Mouse (Mus musculus): ENCODE measurements around the gene Jmjd7. TPM values are rescaled to one million over a fixed set of nuclear protein-coding genes. Genes with fewer than 3 reads are reported as not detected.

Gene Jmjd7
- 4.4 and 5.0 TPM in 2 replicates for polyA plus RNA-seq (2012; rRNA removed)

DNA sequence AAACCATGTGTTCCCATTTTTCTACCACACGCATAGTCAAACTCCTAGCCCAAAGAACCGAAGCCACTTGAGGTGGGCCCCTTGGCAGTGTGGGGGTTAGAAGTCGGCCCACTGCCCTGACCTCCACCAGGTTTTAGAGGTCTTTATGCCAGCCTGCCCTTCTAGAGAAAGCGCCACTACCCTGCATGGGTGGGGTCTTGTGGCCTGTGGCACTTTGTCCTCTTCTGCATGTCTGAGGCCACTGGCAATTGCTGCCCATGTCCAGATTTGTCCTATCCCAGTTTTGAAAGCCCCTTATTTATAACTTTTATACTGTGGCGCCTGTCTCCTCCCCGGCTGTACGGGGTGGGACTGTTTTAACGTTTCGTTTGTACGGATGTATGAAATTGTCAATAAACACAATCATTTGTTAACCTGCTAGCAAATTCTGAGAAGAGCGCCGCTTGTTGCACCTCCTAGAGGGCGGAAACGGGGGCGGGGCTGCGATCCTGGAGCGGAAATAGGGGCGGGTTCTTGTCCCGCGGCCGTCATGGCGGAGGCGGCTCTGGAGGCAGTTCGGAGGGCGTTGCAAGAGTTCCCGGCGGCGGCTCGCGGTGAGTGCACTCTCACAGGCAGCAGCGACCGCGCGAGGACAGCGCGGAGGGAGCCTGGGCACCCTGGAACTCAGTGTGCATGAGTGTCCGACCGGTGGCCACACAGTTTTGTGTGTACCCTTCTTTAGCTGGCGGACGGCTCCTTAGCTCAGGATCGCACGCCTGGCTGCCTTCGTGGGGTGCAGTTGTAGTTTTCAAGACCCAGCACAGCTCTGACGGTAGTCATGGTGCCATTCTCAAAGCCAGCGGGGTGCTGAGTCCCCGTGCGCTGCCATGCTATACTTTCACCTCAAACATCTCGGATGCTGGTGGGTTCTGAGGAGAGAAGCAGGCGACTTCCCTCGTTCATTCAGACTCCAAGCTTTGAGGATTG lies at the start of gene Jmjd7, which contains the start of gene Gm28042:
TSS of gene Jmjd7 (plus strand) at position 500 of the 966 bp plus-strand sequence.
TSS of gene Gm28042 (plus strand) at position 510 of the 966 bp plus-strand sequence.

DNA sequence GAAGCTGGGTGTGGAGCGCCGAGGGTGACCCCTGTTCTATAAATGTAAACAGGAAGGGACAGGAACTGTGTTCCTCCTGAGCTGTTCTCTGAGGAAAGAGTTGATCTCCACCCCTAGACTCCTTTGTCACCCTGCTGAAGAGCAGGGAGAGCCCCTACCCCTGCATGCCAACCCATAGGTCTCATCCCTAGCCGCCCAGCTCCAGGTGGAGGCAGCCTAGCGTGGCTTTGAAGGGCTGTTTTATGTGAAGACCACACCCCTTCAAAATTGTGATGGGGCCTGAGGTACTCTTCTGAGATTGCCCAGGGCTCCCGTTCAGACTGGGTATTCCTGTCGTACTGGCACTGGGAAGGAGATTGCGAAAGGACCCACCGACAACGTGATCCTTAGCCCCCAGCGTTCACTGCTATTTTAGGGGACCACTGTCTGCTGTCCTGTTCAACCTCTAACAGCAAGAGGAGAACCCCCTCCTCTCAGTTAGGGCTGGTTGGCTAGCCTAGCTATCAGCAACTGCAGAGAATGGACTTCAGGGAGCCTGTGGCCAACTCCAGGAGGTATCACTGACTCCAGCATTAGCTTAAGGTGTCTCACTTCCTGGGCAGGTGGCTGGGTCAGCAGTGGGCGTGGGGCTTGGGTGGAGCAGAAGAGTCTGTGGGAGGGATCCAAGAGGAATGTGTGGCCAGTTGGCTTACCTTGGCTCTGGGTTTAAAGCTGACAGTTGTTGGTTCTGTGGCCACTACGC lies 5.6 kb downstream of the Jmjd7 start, which contains the start of gene Pla2g4b:
TSS of gene Pla2g4b (plus strand) at position 692 of the 742 bp plus-strand sequence.

Other genes starting within 250 kb of the Jmjd7 start
- gene Rpap1, start 239.9 kb upstream of the Jmjd7 start, polyA plus RNA-seq (2012; rRNA removed): 5.3 and 6.0 TPM in 2 replicates
- 0.84 and 0.90 TPM in 2 replicates for gene Tyro3, start 229.8 kb upstream of the Jmjd7 start, polyA plus RNA-seq (2012; rRNA removed)
- gene Mga, start 130.3 kb upstream of the Jmjd7 start, polyA plus RNA-seq (2012; rRNA removed): 4.0 and 5.2 TPM in 2 replicates
- gene Mapkbp1, start 54.8 kb upstream of the Jmjd7 start, polyA plus RNA-seq (2012; rRNA removed): 1.0 and 1.1 TPM in 2 replicates
- gene Gm28042, start within 50 bp of the Jmjd7 start, polyA plus RNA-seq (2012; rRNA removed): 1.2 and 1.6 TPM in 2 replicates
- 1.0 and 1.4 TPM in 2 replicates for gene Pla2g4b, start 5.9 kb downstream of the Jmjd7 start, polyA plus RNA-seq (2012; rRNA removed)
- 6.9 and 7.5 TPM in 2 replicates for gene Ehd4, start 127.1 kb downstream of the Jmjd7 start, polyA plus RNA-seq (2012; rRNA removed)
- gene Pla2g4e, start 217.9 kb downstream of the Jmjd7 start, polyA plus RNA-seq (2012; rRNA removed): under 0.01 and 0.01 TPM in 2 replicates

Measured in liver, embryonic 14 days (tissue).